Mouse (Mus musculus) embryonic fibroblast, embryonic 13.5 days (primary cell): ENCODE data around the gene Clrn2. TPM values are rescaled to one million over a fixed set of nuclear protein-coding genes. Genes with fewer than 3 reads are reported as not detected.

ENCODE experiments used
- H3K27ac ChIP-seq: 2 replicates; pipeline ENCODE4 v1.5.1; 2012; ENCODE audit warnings: low read length, control low read depth, inconsistent platforms; ENCODE audit not compliant: insufficient read depth
- H3K4me1 ChIP-seq: 2 replicates; pipeline ENCODE4 v1.6.1; 2011; ENCODE audit warnings: low read length; ENCODE audit not compliant: control insufficient read depth, insufficient read depth
- H3K4me3 ChIP-seq: 2 replicates; pipeline ENCODE4 v1.5.1; 2011; ENCODE audit warnings: mild to moderate bottlenecking, control low read depth, low read length; ENCODE audit not compliant: insufficient read depth
- CTCF ChIP-seq: IDR thresholded peaks from 2 replicates; pipeline ENCODE4 v1.5.1; 2011; ENCODE audit warnings: mild to moderate bottlenecking, control low read depth, low read length, moderate library complexity, borderline replicate concordance; ENCODE audit not compliant: insufficient read depth
- POLR2A ChIP-seq: IDR thresholded peaks from 2 replicates; pipeline ENCODE4 v1.6.1; 2011; ENCODE audit warnings: low read depth, mild to moderate bottlenecking, control low read depth, low read length, moderate library complexity
- polyA plus RNA-seq: library from polyadenylated mRNA; stranded (reverse); fragments of >200 nt; gene quantifications from 2 replicates; pipeline ENCODE4 v1.2.4, GENCODE M21; 2011; ENCODE audit warnings: low read depth; ENCODE audit not compliant: missing spikeins, insufficient read length

Gene Clrn2
- polyA plus RNA-seq, 1 experiment: not detected

DNA sequence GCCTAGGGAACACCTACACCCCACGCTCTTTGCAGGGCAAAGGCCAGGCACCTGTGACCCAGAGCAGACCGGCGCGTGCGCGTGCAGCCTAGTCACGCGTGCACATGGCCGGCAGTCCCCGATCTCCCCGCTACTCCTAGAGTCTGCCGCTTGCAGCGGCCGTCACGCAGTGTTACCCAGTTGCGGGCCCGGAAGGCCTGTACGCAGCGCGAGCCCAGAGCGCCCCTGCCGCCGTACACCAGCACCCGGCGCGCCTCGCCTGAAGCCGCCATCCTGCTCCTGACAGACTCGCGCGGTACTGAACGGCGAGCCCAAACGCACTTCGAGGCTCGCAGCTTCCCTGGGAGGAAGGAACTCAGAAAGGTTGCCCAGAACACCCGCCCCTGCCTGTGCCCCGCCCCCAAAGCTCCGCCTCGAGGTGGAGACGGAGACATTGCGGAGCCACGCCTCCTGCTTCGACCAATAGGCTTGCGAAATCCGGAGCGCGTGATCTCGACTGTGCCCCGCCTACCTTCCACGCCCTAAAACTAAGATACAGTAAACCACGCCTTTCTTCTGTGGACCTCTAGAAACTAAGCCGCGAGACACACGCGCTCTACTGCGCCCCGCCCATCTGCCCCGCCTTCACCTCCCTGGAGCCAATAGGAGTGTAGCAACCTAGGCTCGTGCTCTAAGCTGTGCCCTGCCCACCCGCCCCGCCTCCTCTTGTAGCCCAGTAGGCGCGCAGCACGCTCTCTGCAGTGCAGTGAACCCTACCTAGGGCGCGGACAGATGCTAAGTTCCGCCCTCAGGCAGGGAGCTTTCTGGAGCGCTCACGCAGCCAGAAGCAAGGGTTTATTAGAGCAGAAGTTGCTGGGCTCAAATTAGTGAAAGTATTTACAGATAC is 3.5 kb upstream of the Clrn2 start, which contains the start of gene Qdpr:
Gene Qdpr, minus strand, starts transcription at position 406 of the 886 bp plus-strand sequence.
- Histone ChIP-seq H3K27ac (0 out of 2 replicates have a peak within 1 kb of the TSS, but pooled peaks have one; percentile 0), H3K4me1 (peaks cover 7% of the 10 kb centered on the region; the same call in 1 of the 2 replicates), H3K4me3 (peak within 1 kb of the TSS; percentile 79)
- TF ChIP-seq POLR2A (peak; percentile 86), CTCF (no peak)

DNA sequence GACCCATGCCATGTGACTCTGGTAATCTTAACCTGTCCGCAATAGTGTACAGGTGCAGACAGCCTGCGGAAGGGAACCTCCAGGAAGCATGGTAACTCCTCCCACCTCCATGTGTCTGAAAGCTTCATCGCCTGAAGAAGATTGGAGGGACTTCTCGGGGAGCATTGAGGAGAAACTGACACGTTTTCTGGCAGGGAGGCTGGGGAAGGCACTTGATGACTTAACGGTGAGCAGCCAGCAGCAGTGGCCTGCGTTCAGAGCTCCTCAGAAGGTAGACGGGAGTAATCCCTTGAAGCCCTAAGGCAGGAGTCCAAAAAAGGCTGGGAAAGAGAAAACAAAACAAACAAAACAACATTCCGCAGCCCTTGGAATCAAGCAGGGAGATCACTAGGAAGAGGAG is 905 bp downstream of the Clrn2 start:
- Histone ChIP-seq H3K27ac (no peak overlapping the region), H3K4me1 (no peaks in the 10 kb centered on the region)

DNA sequence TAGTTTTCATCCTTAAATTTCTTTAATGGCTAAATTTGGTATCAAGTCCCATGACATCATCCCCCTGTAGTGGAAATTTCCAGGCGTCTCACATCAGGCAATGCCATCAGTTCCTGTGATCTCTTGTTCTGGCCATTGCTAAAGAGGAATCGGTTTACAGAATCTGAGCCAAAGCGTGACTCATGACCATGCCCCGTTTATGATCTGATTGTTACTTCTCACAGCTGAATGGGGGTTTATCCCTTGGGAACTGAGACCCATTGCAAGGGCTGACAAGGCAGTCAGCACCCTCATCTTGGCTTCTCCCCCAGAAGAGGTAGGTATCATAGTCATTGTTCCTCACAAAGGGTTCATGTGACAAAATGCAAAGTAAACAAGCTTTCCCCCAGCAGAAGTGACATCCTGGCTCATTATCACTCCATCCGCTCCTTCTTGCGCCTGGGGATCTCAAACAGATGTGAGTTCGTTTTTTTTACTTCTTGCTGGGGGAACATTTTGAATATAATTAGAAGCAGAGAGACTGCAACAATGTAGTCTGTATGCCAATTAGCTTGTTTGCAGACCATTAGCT is 19.4 kb downstream of the Clrn2 start:
- H3K4me3 ChIP-seq: no peak overlapping the region
- H3K27ac ChIP-seq: no peak overlapping the region
- H3K4me1 ChIP-seq: peaks cover 12% of the 10 kb centered on the region
- no peak for TF ChIP-seq CTCF
- no peak for TF ChIP-seq POLR2A

More for the DNA sequence above, 905 bp downstream of the Clrn2 start:
- TF ChIP-seq POLR2A: no peak
- TF ChIP-seq CTCF: no peak
- no peak overlapping the region for H3K4me3 ChIP-seq

DNA sequence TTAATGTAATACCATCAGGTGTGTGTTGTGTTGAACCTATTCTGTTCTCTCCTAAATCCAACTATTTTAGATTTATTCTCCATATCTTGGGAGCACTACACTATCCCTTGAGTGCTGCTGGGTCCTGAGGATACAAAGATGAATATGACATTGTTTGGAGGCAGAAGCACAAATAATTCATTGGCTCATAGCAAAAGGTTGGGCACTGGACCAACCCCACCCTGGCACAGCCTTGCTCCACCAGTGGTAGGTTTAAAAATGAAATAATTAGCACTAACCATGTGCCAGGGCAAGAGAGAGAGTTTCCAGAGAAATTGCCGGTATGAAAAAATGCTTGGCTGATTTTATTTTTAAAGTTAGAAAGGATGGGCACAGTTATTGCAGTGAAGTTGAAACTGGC is 20.0 kb downstream of the Clrn2 start:
- Histone ChIP-seq H3K4me1 (peaks cover 12% of the 10 kb centered on the region), H3K27ac (no peak overlapping the region), H3K4me3 (no peak overlapping the region)
- no peak for TF ChIP-seq CTCF

DNA sequence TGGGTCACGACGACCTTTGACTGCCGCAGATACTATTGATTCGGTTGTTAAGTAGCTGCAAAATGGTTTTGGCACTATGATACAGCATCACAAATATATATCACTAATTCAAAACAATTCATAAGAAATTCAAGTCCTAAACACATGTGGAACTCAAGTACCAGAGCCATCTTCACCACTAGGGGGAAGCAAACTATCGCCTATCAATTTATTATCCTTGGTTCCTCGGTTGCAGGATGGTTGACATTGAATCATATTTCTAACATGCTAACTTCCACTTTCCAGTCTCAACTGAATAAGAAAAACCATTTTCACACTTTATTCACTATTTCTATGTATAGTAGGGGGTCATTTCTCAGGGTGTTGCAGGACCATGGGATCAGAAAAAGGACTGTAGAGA is 20.7 kb downstream of the Clrn2 start:
- TF ChIP-seq POLR2A: no peak
- no peak for TF ChIP-seq CTCF
- no peak overlapping the region for H3K4me3 ChIP-seq

DNA sequence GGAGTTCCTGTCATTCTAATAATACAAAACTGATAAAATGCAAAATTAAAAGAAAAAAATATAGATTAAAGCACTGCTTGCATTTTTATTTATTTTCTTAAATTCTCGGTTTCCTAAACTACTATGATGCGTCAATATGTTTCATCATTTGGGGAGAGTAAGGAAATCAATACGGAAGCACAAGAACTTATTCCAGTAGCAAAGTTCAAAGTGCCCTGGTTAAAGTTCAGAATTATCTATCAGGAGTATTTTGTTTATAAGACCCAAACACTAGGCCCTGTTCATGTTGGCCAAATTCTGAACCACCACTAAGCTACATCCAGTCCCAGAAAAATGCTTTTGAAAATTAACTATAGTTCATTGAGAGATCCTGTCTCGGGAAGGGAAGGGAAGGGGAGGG is 21.2 kb downstream of the Clrn2 start:
- no peak overlapping the region for H3K27ac ChIP-seq
- H3K4me3 ChIP-seq: no peak overlapping the region
- TF ChIP-seq POLR2A (no peak), CTCF (no peak)
- peaks cover 12% of the 10 kb centered on the region for H3K4me1 ChIP-seq

More for the DNA sequence above, 20.7 kb downstream of the Clrn2 start:
- H3K27ac ChIP-seq: no peak overlapping the region
- H3K4me1 ChIP-seq: peaks cover 12% of the 10 kb centered on the region

DNA sequence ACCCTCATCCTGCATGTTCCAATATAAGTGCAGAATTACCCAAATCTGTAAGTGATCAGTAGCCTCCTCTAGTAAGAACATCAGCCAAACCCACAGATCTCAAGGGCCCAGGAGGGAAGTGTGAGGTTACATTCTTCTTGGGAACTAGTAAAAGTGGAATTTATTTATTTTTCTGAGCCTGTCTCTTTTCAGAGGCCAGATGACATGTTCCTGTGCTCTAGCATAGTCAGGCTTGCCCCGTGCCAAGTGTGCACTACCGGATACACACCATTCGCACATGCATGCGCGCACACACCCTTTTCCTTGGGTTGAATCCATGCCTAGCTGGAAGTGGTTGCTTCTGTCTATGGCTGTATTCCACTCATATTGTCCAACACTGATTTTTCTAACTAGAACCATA is 22.2 kb downstream of the Clrn2 start:
- TF ChIP-seq CTCF: no peak
- TF ChIP-seq POLR2A: no peak
- Histone ChIP-seq H3K4me1 (peaks cover 12% of the 10 kb centered on the region), H3K4me3 (no peak overlapping the region), H3K27ac (no peak overlapping the region)

DNA sequence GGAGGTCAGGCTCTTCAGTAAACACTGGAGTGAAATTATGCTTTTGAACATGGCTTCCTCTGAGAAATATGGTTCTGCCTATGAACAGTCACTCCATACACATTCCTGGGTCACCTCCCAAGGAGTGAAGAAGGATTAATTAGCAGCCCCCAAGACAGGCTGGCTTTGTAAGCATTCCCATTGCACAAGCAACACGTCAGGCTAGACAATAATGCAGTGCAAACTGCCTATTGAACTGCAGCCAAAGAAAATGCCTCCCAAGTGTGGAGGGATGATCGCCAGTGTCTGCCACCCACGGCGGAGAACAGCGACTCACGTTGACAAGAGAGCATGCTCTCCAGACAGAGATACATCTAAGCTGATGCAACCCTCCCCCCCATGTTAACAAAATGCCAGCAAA is 22.7 kb downstream of the Clrn2 start:
- no peak overlapping the region for H3K27ac ChIP-seq
- H3K4me3 ChIP-seq: no peak overlapping the region
- TF ChIP-seq POLR2A: no peak
- no peak for TF ChIP-seq CTCF
- peaks cover 12% of the 10 kb centered on the region for H3K4me1 ChIP-seq

DNA sequence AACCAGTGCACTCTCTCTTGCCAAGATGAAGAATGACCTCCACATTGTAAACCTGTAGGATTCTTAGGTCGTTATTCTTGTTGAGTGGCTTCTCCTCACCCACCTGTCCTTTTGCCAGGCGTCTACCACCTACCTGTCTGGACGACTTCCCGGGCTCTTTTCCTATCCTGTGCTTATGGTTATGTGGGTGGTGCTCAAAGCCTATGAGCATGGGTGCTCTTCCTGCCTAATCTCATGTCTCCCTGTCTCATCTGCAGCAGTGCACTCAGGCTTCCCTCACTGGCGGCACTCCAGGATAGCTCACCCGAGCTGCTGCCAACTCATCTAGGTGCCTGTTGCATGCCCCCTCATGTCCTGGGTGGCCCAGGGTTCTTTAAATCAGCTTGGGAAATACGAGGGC is 24.1 kb downstream of the Clrn2 start:
- TF ChIP-seq POLR2A: no peak
- TF ChIP-seq CTCF: no peak
- H3K27ac ChIP-seq: no peak overlapping the region
- peaks cover 12% of the 10 kb centered on the region for H3K4me1 ChIP-seq
- no peak overlapping the region for H3K4me3 ChIP-seq

DNA sequence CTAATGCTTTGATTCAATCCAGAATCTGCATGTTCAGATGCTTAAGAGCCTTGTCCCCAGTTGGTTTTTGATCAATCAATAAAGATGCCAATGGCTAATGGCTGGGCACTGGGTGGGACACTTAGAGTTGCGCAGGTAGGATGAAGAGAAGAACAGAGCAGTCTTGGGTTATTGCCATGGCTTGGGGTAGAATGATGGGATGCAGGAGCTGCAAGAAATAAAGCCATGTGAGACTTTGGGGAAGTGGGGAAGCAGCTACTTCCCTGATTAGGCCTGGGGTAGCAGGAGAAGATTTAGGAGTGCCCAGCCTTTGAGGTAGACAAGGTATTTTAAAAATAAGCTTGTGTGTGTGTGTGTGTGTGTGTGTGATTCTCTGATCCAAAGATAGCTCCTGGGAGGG is 26.5 kb downstream of the Clrn2 start:
- TF ChIP-seq POLR2A: no peak
- TF ChIP-seq CTCF: no peak
- Histone ChIP-seq H3K27ac (no peak overlapping the region), H3K4me1 (peaks cover 5% of the 10 kb centered on the region; the same call in 1 of the 2 replicates), H3K4me3 (no peak overlapping the region)
